Mouse (Mus musculus): Measurements from ENCODE around the gene Dgki.
A peak's percentile ranks its signal among the peaks of the same experiment; 100 is the strongest.

Gene Dgki

GRCm38 (mm10) chr6:37299562-37300390 is at the start of gene Dgki:
Gene Dgki, minus strand, starts transcription at chr6:37300184.
- peak; percentile 24 for DNase-seq (ENCODE audit: low read depth, low spot score)

- no peak for DNase-seq (ENCODE audit: low read depth, low spot score)
Measured at GRCm38 (mm10) chr6:37347606-37348005, 47.6 kb upstream of the Dgki start.

GRCm38 (mm10) chr6:37338055-37338454 is 38.1 kb upstream of the Dgki start:
- no peak for DNase-seq (ENCODE audit: low read depth, low spot score)

GRCm38 (mm10) chr6:37336831-37337260 is 36.9 kb upstream of the Dgki start:
- no peak for DNase-seq (ENCODE audit: low read depth, low spot score)

GRCm38 (mm10) chr6:37336381-37336780 is 36.4 kb upstream of the Dgki start:
- DNase-seq (ENCODE audit: low read depth, low spot score): no peak

GRCm38 (mm10) chr6:37332846-37333245 is 32.9 kb upstream of the Dgki start:
- no peak for DNase-seq (ENCODE audit: low read depth, low spot score)

GRCm38 (mm10) chr6:37329901-37330864 is 30.2 kb upstream of the Dgki start:
- no peak for DNase-seq (ENCODE audit: low read depth, low spot score)

- no peak for DNase-seq (ENCODE audit: low read depth, low spot score)
Measured at GRCm38 (mm10) chr6:37329376-37329775, 29.4 kb upstream of the Dgki start.

- DNase-seq (ENCODE audit: low read depth, low spot score): no peak
Measured at GRCm38 (mm10) chr6:37328671-37329070, 28.7 kb upstream of the Dgki start.

GRCm38 (mm10) chr6:37327519-37327918 is 27.5 kb upstream of the Dgki start:
- no peak for DNase-seq (ENCODE audit: low read depth, low spot score)

- DNase-seq (ENCODE audit: low read depth, low spot score): no peak
Measured at GRCm38 (mm10) chr6:37326603-37326955, 26.6 kb upstream of the Dgki start.

GRCm38 (mm10) chr6:37325906-37326602 is 26.1 kb upstream of the Dgki start:
- no peak for DNase-seq (ENCODE audit: low read depth, low spot score)

GRCm38 (mm10) chr6:37325076-37325475 is 25.1 kb upstream of the Dgki start:
- no peak for DNase-seq (ENCODE audit: low read depth, low spot score)

GRCm38 (mm10) chr6:37322641-37323040 is 22.7 kb upstream of the Dgki start:
- DNase-seq (ENCODE audit: low read depth, low spot score): no peak

GRCm38 (mm10) chr6:37322088-37322487 is 22.1 kb upstream of the Dgki start:
- DNase-seq (ENCODE audit: low read depth, low spot score): no peak

GRCm38 (mm10) chr6:37317904-37318303 is 17.9 kb upstream of the Dgki start:
- DNase-seq (ENCODE audit: low read depth, low spot score): no peak

- no peak for DNase-seq (ENCODE audit: low read depth, low spot score)
Measured at GRCm38 (mm10) chr6:37315440-37315839, 15.5 kb upstream of the Dgki start.

GRCm38 (mm10) chr6:37310601-37311000 is 10.6 kb upstream of the Dgki start:
- DNase-seq (ENCODE audit: low read depth, low spot score): no peak

- DNase-seq (ENCODE audit: low read depth, low spot score): no peak
Measured at GRCm38 (mm10) chr6:37306616-37307015, 6.6 kb upstream of the Dgki start.

GRCm38 (mm10) chr6:37300492-37300891 is 508 bp upstream of the Dgki start:
- DNase-seq (ENCODE audit: low read depth, low spot score): no peak

GRCm38 (mm10) chr6:37298982-37299381 is 1.0 kb downstream of the Dgki start:
- no peak for DNase-seq (ENCODE audit: low read depth, low spot score)
